8 mouse cellular contexts compared by ENCODE assay signal in the genomic region with DNA sequence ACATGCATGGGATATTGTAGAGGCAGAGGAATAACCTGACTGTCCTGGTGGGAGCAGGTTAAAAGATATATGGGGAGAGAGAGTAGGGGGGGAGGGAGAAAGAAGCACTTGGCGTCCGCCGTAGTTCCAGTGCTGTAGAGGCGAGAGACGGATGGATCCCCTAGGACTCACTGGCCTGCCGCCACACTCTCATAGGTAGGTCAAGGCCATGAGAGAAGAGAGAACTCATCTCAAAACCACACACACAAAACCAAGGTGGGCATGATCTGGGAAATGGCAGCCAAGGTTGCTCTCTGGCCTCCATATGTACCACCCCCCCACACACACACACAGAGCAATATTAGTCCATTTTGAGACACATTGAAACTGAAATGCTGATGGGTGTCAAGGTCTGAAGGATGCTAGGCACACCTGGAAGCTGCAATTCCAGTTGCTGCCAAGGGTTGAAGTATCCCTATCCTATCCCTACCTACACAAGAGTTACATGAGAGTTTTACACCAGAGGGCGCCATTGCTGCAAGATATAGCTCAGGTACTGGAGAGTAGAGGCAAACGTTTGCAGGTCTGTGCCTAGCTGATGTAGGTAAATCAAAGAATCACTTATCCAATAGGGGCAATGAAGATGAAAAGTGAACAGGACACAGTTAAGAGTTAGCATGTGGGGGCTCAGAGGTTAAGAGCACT. TPM values are rescaled to one million over a fixed set of nuclear protein-coding genes. Genes with fewer than 3 reads are reported as not detected.
A peak's percentile ranks its signal among the peaks of the same experiment; 100 is the strongest.
DNase-seq lines count a peak whose midpoint lies in the region; ATAC-seq and TF ChIP-seq lines count a peak whose summit lies in the region.

No protein-coding gene starts in this region.

- no peak for ATAC-seq in forebrain, postnatal 0 days
- no peak for ATAC-seq in limb, embryonic 15.5 days (ENCODE audit: insufficient number of reproducible peaks, low FRiP score, low TSS enrichment, low read depth)

- 68% methylated on average over 8 of the region's 8 CpGs for WGBS in forebrain, postnatal 0 days
- 69% methylated on average over 8 of the region's 8 CpGs for WGBS in limb, embryonic 15.5 days

- no peak overlapping the region for H3ac ChIP-seq in myocyte (ENCODE audit: control insufficient read depth, insufficient read length)

- H3K4me2 ChIP-seq in forebrain, postnatal 0 days (ENCODE audit: low read depth): peak overlapping the region; percentile 53
- no peak overlapping the region for H3K4me2 ChIP-seq in limb, embryonic 15.5 days
- peak overlapping the region; percentile 96 for H3K4me2 ChIP-seq in myocyte (ENCODE audit: low read depth)

- peaks cover 17% of the 10 kb centered on the region for H3K4me1 ChIP-seq in forebrain, postnatal 0 days (ENCODE audit: insufficient read depth)
- H3K4me1 ChIP-seq in limb, embryonic 15.5 days: peaks cover 28% of the 10 kb centered on the region

- H3K36me3 ChIP-seq in forebrain, postnatal 0 days (ENCODE audit: insufficient read depth): peaks cover 12% of the 10 kb centered on the region
- peaks cover 10% of the 10 kb centered on the region for H3K36me3 ChIP-seq in limb, embryonic 15.5 days
- H3K36me3 ChIP-seq in myocyte (ENCODE audit: control insufficient read depth, insufficient read depth): peaks cover 6% of the 10 kb centered on the region

- TF ChIP-seq POLR2A in myocyte (IDR thresholded peaks at IDR 0.05; ENCODE audit: insufficient read length, low read depth): no peak

- peaks cover 36% of the 10 kb centered on the region for H3K79me2 ChIP-seq in myocyte (ENCODE audit: control insufficient read depth, insufficient read depth)

- H3K9ac ChIP-seq in forebrain, postnatal 0 days: no peak overlapping the region
- H3K9ac ChIP-seq in limb, embryonic 15.5 days: no peak overlapping the region

- H3K27me3 ChIP-seq in forebrain, postnatal 0 days (ENCODE audit: insufficient read depth, low read length): no peaks in the 10 kb centered on the region
- H3K27me3 ChIP-seq in limb, embryonic 15.5 days: no peaks in the 10 kb centered on the region
- no peaks in the 10 kb centered on the region for H3K27me3 ChIP-seq in myocyte (ENCODE audit: control insufficient read depth, insufficient read depth, insufficient read length)

- H3K4me3 ChIP-seq in forebrain, postnatal 0 days (ENCODE audit: low read depth, low read length): no peak overlapping the region; the same call in 1 of the 2 replicates
- no peak overlapping the region for H3K4me3 ChIP-seq in limb, embryonic 15.5 days
- peak overlapping the region; percentile 83 for H3K4me3 ChIP-seq in myocyte

- peak overlapping the region; percentile 93 for H3K27ac ChIP-seq in forebrain, postnatal 0 days (ENCODE audit: low read depth, low read length)
- peak overlapping the region; percentile 99; the same call in 1 of the 2 replicates for H3K27ac ChIP-seq in limb, embryonic 15.5 days

- H3K9me3 ChIP-seq in forebrain, postnatal 0 days (ENCODE audit: low read length): no peaks in the 10 kb centered on the region
- H3K9me3 ChIP-seq in limb, embryonic 15.5 days: no peaks in the 10 kb centered on the region

- TF ChIP-seq CTCF in forebrain, postnatal 0 days (IDR thresholded peaks at IDR 0.05; ENCODE audit: low read depth): peak; percentile 82

- peak; percentile 55 for DNase-seq in gastrocnemius, adult 18-20 months (ENCODE audit: low spot score)
- DNase-seq in gastrocnemius, postnatal 10 days: no peak
- peak; percentile 85 for DNase-seq in c-Kit-positive CD71-positive TER-119-negative erythroid progenitor cells, embryonic 14.5 days (ENCODE audit: low read depth)
- DNase-seq in forebrain, postnatal 0 days: peak; percentile 86
- peak; percentile 73 for DNase-seq in kidney, adult 11 months
- DNase-seq in thymus, postnatal 14 days: peak; percentile 83

TF ChIP-seq in myocyte, 11 proteins besides CTCF, POLR2A, EP300 and RAD21:
- no peak for TF ChIP-seq TCF3 (IDR thresholded peaks at IDR 0.05; ENCODE audit: insufficient read length, low read depth)
- TF ChIP-seq TCF12 (IDR thresholded peaks at IDR 0.05; ENCODE audit: insufficient read depth, poor library complexity, severe bottlenecking): no peak
- no peak for TF ChIP-seq REST (IDR thresholded peaks at IDR 0.05; ENCODE audit: insufficient read depth, insufficient read length)
- no peak for TF ChIP-seq MAX (IDR thresholded peaks at IDR 0.05; ENCODE audit: low read depth)
- TF ChIP-seq CEBPB (IDR thresholded peaks at IDR 0.05; ENCODE audit: insufficient read depth, poor library complexity, severe bottlenecking): no peak
- TF ChIP-seq SRF (IDR thresholded peaks at IDR 0.05; ENCODE audit: control insufficient read depth, insufficient read length, low read depth): no peak
- no peak for TF ChIP-seq E2F4 (IDR thresholded peaks at IDR 0.05; ENCODE audit: insufficient read depth)
- no peak for TF ChIP-seq MYOD1 (IDR thresholded peaks at IDR 0.05; ENCODE audit: control insufficient read depth in 1 of 3, insufficient read length in 2 of 3, low read depth in 2 of 3)
- no peak for TF ChIP-seq POLR2AphosphoS2 (IDR thresholded peaks at IDR 0.05; ENCODE audit: insufficient read length, low read depth)
- no peak for TF ChIP-seq MYOG (IDR thresholded peaks at IDR 0.05; ENCODE audit: control insufficient read depth in 1 of 3, insufficient read depth in 1 of 3, insufficient read length in 2 of 3, low read depth in 2 of 3)
- TF ChIP-seq USF1 (IDR thresholded peaks at IDR 0.05; ENCODE audit: low read depth): no peak

RNA-seq across cellular contexts. Expression of gene Prrc2a, which starts 1.8 kb away (rescaled TPM):
- 100 to 1,000 TPM; 102 to 111 TPM for total RNA-seq in gastrocnemius, adult 18-20 months (2021)
- total RNA-seq in gastrocnemius, postnatal 10 days (2021): 100 to 1,000 TPM; 128 to 149 TPM
- 112 and 155 TPM in 2 replicates for total RNA-seq in forebrain, postnatal 0 days (2014; rRNA removed)
- polyA plus RNA-seq in forebrain, postnatal 0 days (2015; fragmentation: Nextera tagmentation; extraction: Ambion mirVana): 56.7 and 85.3 TPM in 2 replicates
- polyA plus RNA-seq in limb, embryonic 15.5 days (2015; fragmentation: Nextera tagmentation; extraction: Ambion mirVana): 142 and 147 TPM in 2 replicates
- polyA plus RNA-seq in myocyte (2012; fragmentation: generic; extraction: Trizol): 153 TPM

RNA-seq across cellular contexts. Expression of gene Aif1, which starts 9.4 kb away (rescaled TPM):
- total RNA-seq in gastrocnemius, adult 18-20 months (2021): 1 to 10 TPM in 1 of 2 experiments, under 1 TPM in 1; 0.84 to 1.1 TPM
- total RNA-seq in gastrocnemius, postnatal 10 days (2021): 1 to 10 TPM; 2.4 to 2.6 TPM
- total RNA-seq in forebrain, postnatal 0 days (2014; rRNA removed): 1.9 and 3.6 TPM in 2 replicates
- 8.4 and 10.0 TPM in 2 replicates for polyA plus RNA-seq in forebrain, postnatal 0 days (2015; fragmentation: Nextera tagmentation; extraction: Ambion mirVana)
- polyA plus RNA-seq in limb, embryonic 15.5 days (2015; fragmentation: Nextera tagmentation; extraction: Ambion mirVana): 14.6 and 18.6 TPM in 2 replicates
- not detected for polyA plus RNA-seq in myocyte (2012; fragmentation: generic; extraction: Trizol)

RNA-seq across cellular contexts. Expression of gene Lst1, which starts 21.7 kb away (rescaled TPM):
- total RNA-seq in gastrocnemius, adult 18-20 months (2021): 1 to 10 TPM in 1 of 2 experiments, not detected in 1; 1.1 TPM
- total RNA-seq in gastrocnemius, postnatal 10 days (2021): 1 to 10 TPM; 4.6 to 5.3 TPM
- total RNA-seq in forebrain, postnatal 0 days (2014; rRNA removed): 15.7 and 17.4 TPM in 2 replicates
- 11.4 and 12.7 TPM in 2 replicates for polyA plus RNA-seq in forebrain, postnatal 0 days (2015; fragmentation: Nextera tagmentation; extraction: Ambion mirVana)
- 25.8 and 27.5 TPM in 2 replicates for polyA plus RNA-seq in limb, embryonic 15.5 days (2015; fragmentation: Nextera tagmentation; extraction: Ambion mirVana)
- polyA plus RNA-seq in myocyte (2012; fragmentation: generic; extraction: Trizol): 4.3 TPM

RNA-seq across cellular contexts. Expression of gene Ltb, which starts 27.7 kb away (rescaled TPM):
- under 1 TPM in 1 of 2 experiments, not detected in 1; 0.38 TPM for total RNA-seq in gastrocnemius, adult 18-20 months (2021)
- under 1 TPM; 0.68 to 0.75 TPM for total RNA-seq in gastrocnemius, postnatal 10 days (2021)
- total RNA-seq in forebrain, postnatal 0 days (2014; rRNA removed): 0.76 and 1.1 TPM in 2 replicates
- polyA plus RNA-seq in forebrain, postnatal 0 days (2015; fragmentation: Nextera tagmentation; extraction: Ambion mirVana): 0.64 and 1.1 TPM in 2 replicates
- 1.0 and 1.2 TPM in 2 replicates for polyA plus RNA-seq in limb, embryonic 15.5 days (2015; fragmentation: Nextera tagmentation; extraction: Ambion mirVana)
- 0.05 TPM for polyA plus RNA-seq in myocyte (2012; fragmentation: generic; extraction: Trizol)

RNA-seq across cellular contexts. Expression of gene Bag6, which starts 31.5 kb away (rescaled TPM):
- total RNA-seq in gastrocnemius, adult 18-20 months (2021): 100 to 1,000 TPM; 233 to 265 TPM
- total RNA-seq in gastrocnemius, postnatal 10 days (2021): 100 to 1,000 TPM; 217 to 220 TPM
- 285 and 340 TPM in 2 replicates for total RNA-seq in forebrain, postnatal 0 days (2014; rRNA removed)
- polyA plus RNA-seq in forebrain, postnatal 0 days (2015; fragmentation: Nextera tagmentation; extraction: Ambion mirVana): 68.2 and 71.9 TPM in 2 replicates
- 49.6 and 51.8 TPM in 2 replicates for polyA plus RNA-seq in limb, embryonic 15.5 days (2015; fragmentation: Nextera tagmentation; extraction: Ambion mirVana)
- polyA plus RNA-seq in myocyte (2012; fragmentation: generic; extraction: Trizol): 271 TPM
